Mouse (Mus musculus) bone marrow macrophage, adult 2 months (primary cell): ENCODE data around the gene Tmem231.

Experiments
- CTCF ChIP-seq: IDR thresholded peaks from 2 replicates; pipeline ENCODE4 v1.5.1; 2012; ENCODE audit warnings: low read depth, mild to moderate bottlenecking, low read length, moderate library complexity
- POLR2A ChIP-seq: IDR thresholded peaks from 2 replicates; pipeline ENCODE4 v1.6.1; 2012; ENCODE audit warnings: mild to moderate bottlenecking, low read depth, low read length, borderline replicate concordance

GRCm38 (mm10) chr8:111950846-111951245 is 17.2 kb upstream of the Tmem231 start:
- no peak for TF ChIP-seq POLR2A
- TF ChIP-seq CTCF, result no peak
